Mouse (Mus musculus) liver, embryonic 15.5 days (tissue): ENCODE results near the gene Pcnx. TPM values are rescaled to one million over a fixed set of nuclear protein-coding genes. Genes with fewer than 3 reads are reported as not detected.
A peak's percentile ranks its signal among the peaks of the same experiment; 100 is the strongest.

Experiments used
- ATAC-seq: fragments of 200-750 bp; cut with Nextera tagmentation; 2 replicates; pipeline ENCODE4 v1.8.0; 2017; ENCODE audit warnings: moderate number of reproducible peaks, mild to moderate bottlenecking, moderate library complexity; ENCODE audit not compliant: insufficient read depth
- H3K27ac ChIP-seq: fragments of 300-500 bp; sonication (generic); replicated peaks from 2 replicates; pipeline ENCODE4 v1.5.1; 2015; ENCODE audit warnings: mild to moderate bottlenecking, inconsistent platforms
- H3K27me3 ChIP-seq: fragments of 300-500 bp; sonication (generic); 2 replicates; pipeline ENCODE4 v1.6.1; 2015; ENCODE audit warnings: mild to moderate bottlenecking, inconsistent platforms
- H3K36me3 ChIP-seq: fragments of 300-500 bp; sonication (generic); replicated peaks from 2 replicates; pipeline ENCODE4 v1.6.1; 2015; ENCODE audit warnings: moderate library complexity, mild to moderate bottlenecking, inconsistent platforms
- H3K4me1 ChIP-seq: fragments of 300-500 bp; sonication (generic); replicated peaks from 2 replicates; pipeline ENCODE4 v1.6.1; 2015; ENCODE audit warnings: inconsistent platforms
- H3K4me2 ChIP-seq: fragments of 300-500 bp; sonication (generic); 2 replicates; pipeline ENCODE4 v1.6.1; 2015; ENCODE audit warnings: moderate library complexity, mild to moderate bottlenecking, inconsistent platforms
- H3K4me3 ChIP-seq: fragments of 300-500 bp; sonication (generic); replicated peaks from 2 replicates; pipeline ENCODE4 v1.5.1; 2015; ENCODE audit warnings: mild to moderate bottlenecking, inconsistent platforms
- H3K9ac ChIP-seq: fragments of 300-500 bp; sonication (generic); 2 replicates; pipeline ENCODE4 v1.6.1; 2015; ENCODE audit warnings: moderate library complexity, mild to moderate bottlenecking, inconsistent platforms
- H3K9me3 ChIP-seq: fragments of 300-500 bp; sonication (generic); replicated peaks from 2 replicates; pipeline ENCODE4 v1.6.1; 2016; ENCODE audit warnings: inconsistent platforms
- WGBS: fragments of 180-500 bp; shearing (Covaris S2); methylation state at CpG from one replicate; pipeline ENCODE4 v1.1.7; 2015; ENCODE audit warnings: mixed read lengths; ENCODE audit not compliant: insufficient replicate concordance; 5-methylcytosine and 5-hydroxymethylcytosine counted together
- polyA plus RNA-seq: library from polyadenylated mRNA; unstranded; fragments of >200 nt; fragmentation: Nextera tagmentation; extraction: Ambion mirVana; gene quantifications from 2 replicates; pipeline ENCODE4 v1.2.1, GENCODE M21; 2015

The Pcnx gene
- 1.0 and 1.3 TPM in 2 replicates for polyA plus RNA-seq

DNA sequence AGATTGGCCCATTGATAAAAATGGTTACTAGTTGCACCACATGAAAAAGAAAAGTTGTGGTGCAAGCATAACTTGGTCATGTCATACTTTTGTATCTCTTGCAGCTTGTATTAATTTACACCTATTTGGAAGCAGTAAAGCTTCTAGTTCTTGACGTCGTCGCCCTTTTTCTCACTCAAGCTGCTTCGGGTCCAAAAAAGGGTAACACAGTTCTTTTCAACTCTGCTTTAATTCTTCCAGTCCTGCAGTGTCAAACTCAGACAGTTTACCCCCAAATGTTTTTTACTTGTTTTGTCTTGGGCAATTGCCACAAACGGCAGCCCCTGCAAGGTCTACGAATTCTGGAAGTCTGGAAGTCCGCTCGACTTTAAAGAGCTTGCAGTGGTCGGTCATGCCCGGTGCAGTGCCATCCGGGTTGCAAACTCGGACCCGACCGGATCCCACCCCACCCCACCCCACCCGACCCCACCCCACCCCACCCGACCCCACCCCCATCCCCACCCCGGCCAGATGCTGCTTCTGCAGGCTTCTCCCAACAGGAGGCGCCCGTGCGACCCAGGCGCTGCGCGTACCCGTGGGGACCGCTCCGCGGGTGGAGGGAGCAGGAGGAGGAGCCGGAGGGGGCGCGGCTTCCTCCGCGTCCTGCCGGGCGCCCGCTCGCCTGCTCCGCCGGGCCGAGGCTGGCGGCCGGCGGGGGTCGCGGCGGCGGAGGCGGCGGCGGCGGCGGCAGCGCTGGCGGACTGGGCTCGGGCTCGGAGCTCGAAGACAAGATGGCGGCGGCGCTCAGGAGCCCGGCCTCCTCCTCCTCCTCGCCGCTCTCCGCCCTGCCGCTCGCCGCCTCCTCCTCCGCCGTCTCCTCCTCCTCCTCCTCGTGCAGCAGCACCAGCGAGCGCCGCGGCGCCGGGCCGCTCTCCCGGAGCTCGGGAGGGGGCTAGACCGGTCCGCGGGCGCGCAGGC lies at the start of gene Pcnx:
TSS of gene Pcnx (plus strand) at position 673 of the 957 bp plus-strand sequence.
- Histone ChIP-seq H3K9ac (peak within 1 kb of the TSS; percentile 58), H3K4me1 (peaks cover 24% of the 10 kb centered on the region), H3K27ac (no peak within 1 kb of the TSS), H3K36me3 (no peaks in the 10 kb centered on the region), H3K9me3 (no peaks in the 10 kb centered on the region), H3K4me2 (peak within 1 kb of the TSS; percentile 86), H3K27me3 (peaks cover 62% of the 10 kb centered on the region), H3K4me3 (peak within 1 kb of the TSS; percentile 68)
- ATAC-seq, result peak; percentile 66
- 2% methylated on average over 71 of the region's 83 CpGs for WGBS

DNA sequence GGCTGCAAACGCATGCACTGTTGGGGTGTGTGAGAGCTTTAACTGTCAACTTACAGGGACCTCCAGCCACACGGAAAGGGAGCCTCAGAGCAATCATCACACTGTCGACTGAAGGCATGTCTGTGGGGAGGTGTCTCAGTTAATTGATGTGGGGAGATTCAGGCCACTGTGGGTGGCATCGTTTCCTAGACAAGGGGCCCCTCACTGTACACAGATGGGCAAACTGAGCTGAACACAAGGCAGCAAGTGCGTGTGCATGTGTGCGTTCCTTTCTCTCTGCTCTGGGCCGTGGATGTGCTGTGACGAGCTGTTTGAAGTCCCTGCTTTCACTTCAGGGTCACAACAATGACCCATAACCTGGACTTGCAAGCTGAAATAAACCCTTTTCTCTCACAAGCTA lies 49.4 kb upstream of the Pcnx start:
- Histone ChIP-seq H3K9me3 (no peaks in the 10 kb centered on the region), H3K9ac (no peak overlapping the region), H3K4me1 (peaks cover 18% of the 10 kb centered on the region), H3K36me3 (no peaks in the 10 kb centered on the region), H3K27me3 (peaks cover 9% of the 10 kb centered on the region; the same call in 1 of the 2 replicates), H3K4me3 (no peak overlapping the region), H3K4me2 (no peak overlapping the region), H3K27ac (no peak overlapping the region)
- ATAC-seq, result no peak
- 43% methylated on average over 8 of the region's 8 CpGs for whole genome bisulfite sequencing

DNA sequence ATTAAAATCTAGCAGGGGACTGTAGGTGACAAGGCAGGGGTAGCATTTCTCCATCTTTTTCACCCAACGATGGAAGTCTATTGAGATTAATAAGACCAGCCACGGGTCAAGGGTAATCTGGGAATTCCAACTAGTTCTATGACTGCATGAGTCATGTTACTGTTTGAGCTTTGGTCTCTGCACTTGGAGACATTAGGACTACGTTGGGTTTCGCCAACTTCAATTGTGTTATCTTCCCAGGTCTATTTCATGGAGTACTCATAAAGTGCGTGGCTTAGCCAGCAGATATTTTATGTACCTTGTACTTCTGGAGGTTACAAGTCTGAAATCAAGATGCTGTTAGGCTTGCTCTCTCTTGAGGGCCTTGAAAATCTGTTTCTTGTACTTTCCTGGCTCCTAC lies 45.1 kb upstream of the Pcnx start:
- Histone ChIP-seq H3K4me2 (no peak overlapping the region), H3K9ac (no peak overlapping the region), H3K4me3 (no peak overlapping the region), H3K27me3 (peaks cover 3% of the 10 kb centered on the region; the same call in 1 of the 2 replicates), H3K27ac (no peak overlapping the region), H3K36me3 (no peaks in the 10 kb centered on the region), H3K4me1 (no peaks in the 10 kb centered on the region), H3K9me3 (no peaks in the 10 kb centered on the region)
- WGBS, result 64% methylated on average over 5 of the region's 5 CpGs
- ATAC-seq, result no peak

- H3K27ac ChIP-seq, result no peak overlapping the region
- no peak overlapping the region for H3K4me3 ChIP-seq
- no peak overlapping the region for H3K9ac ChIP-seq
- H3K36me3 ChIP-seq, result no peaks in the 10 kb centered on the region
- H3K4me1 ChIP-seq, result no peaks in the 10 kb centered on the region
- no peak for ATAC-seq
- 27% methylated on average over 10 of the region's 10 CpGs for WGBS
- no peaks in the 10 kb centered on the region for H3K9me3 ChIP-seq
- H3K4me2 ChIP-seq, result no peak overlapping the region
- no peaks in the 10 kb centered on the region for H3K27me3 ChIP-seq
Observed at GRCm38 (mm10) chr12:81816330-81817125, 43.3 kb upstream of the Pcnx start.

DNA sequence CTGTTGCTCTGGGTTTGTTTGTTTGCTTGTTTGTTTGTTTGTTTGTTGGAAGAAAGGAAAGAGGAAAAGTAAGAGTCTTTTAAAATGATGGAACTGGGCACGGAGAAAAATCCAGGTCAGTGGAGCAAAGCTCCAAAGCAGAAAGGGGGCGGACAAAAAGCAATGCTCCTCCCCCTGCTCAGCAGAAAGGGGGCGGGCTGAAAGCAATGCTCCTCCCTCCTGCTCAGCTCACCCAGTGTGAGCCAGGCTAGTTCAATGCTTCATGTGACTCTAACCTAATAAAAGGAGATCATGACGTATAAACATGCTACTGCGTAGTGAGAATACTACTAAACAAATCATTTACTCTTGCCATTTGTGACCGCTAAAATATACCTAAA lies 42.7 kb upstream of the Pcnx start:
- ATAC-seq, result no peak
- Histone ChIP-seq H3K36me3 (no peaks in the 10 kb centered on the region), H3K4me2 (no peak overlapping the region), H3K9ac (no peak overlapping the region), H3K27me3 (no peaks in the 10 kb centered on the region), H3K9me3 (no peaks in the 10 kb centered on the region), H3K4me1 (no peaks in the 10 kb centered on the region), H3K4me3 (no peak overlapping the region), H3K27ac (no peak overlapping the region)
- 39% methylated on average over 6 of the region's 6 CpGs for WGBS

GRCm38 (mm10) chr12:81820700-81821099 lies 39.1 kb upstream of the Pcnx start:
- Histone ChIP-seq H3K27me3 (no peaks in the 10 kb centered on the region; the same call in 1 of the 2 replicates), H3K4me2 (no peak overlapping the region), H3K9ac (no peak overlapping the region), H3K9me3 (no peaks in the 10 kb centered on the region), H3K27ac (no peak overlapping the region), H3K36me3 (no peaks in the 10 kb centered on the region), H3K4me3 (no peak overlapping the region), H3K4me1 (no peaks in the 10 kb centered on the region)
- no peak for ATAC-seq
- 54% methylated on average over 4 of the region's 4 CpGs for WGBS

- H3K9ac ChIP-seq, result no peak overlapping the region
- no peaks in the 10 kb centered on the region for H3K4me1 ChIP-seq
- no peaks in the 10 kb centered on the region for H3K9me3 ChIP-seq
- H3K36me3 ChIP-seq, result no peaks in the 10 kb centered on the region
- H3K4me3 ChIP-seq, result no peak overlapping the region
- H3K4me2 ChIP-seq, result no peak overlapping the region
- ATAC-seq, result no peak
- WGBS, result 61% methylated on average over 4 of the region's 4 CpGs
- H3K27ac ChIP-seq, result no peak overlapping the region
- no peaks in the 10 kb centered on the region; the same call in 1 of the 2 replicates for H3K27me3 ChIP-seq
Observed at GRCm38 (mm10) chr12:81822176-81822575, 37.6 kb upstream of the Pcnx start.

DNA sequence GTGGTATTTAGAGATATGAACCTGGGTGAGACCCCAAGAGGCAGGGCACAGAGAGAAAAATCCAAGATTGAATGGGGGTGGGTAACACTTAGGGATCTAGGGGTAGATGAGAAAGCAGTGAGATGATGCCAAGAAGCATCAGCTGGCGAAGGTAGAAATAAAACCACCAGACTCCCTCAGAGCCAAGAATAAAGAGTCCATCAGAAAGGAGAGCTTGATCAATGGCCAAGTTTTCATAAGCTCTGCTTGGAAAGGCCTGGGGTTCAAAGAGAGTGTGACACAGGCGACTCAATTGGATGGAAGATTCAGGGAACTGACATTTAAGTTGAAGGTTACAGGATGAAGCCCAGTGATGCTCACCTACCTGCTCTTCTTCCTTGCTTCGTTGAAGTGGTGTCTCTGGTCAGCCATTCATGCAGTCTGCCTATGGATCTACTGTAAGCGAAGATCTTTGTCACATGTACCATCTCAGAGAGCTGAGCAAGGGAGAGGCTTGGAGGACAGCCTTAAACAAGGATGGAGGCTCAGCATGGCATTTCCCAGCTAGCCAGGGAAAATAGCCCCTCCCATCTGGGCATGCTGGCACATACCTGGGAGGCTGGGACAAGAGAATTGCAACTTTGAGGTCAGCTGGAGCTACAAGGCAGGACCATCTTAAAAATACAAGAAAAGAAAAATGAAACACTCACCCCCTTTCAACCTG lies 36.9 kb upstream of the Pcnx start:
- H3K4me3 ChIP-seq, result no peak overlapping the region
- no peaks in the 10 kb centered on the region for H3K4me1 ChIP-seq
- H3K9ac ChIP-seq, result no peak overlapping the region
- no peak overlapping the region for H3K4me2 ChIP-seq
- H3K9me3 ChIP-seq, result no peaks in the 10 kb centered on the region
- no peak overlapping the region for H3K27ac ChIP-seq
- H3K36me3 ChIP-seq, result no peaks in the 10 kb centered on the region
- H3K27me3 ChIP-seq, result no peaks in the 10 kb centered on the region; the same call in 1 of the 2 replicates
- 47% methylated on average over 4 of the region's 4 CpGs for WGBS
- no peak for ATAC-seq

DNA sequence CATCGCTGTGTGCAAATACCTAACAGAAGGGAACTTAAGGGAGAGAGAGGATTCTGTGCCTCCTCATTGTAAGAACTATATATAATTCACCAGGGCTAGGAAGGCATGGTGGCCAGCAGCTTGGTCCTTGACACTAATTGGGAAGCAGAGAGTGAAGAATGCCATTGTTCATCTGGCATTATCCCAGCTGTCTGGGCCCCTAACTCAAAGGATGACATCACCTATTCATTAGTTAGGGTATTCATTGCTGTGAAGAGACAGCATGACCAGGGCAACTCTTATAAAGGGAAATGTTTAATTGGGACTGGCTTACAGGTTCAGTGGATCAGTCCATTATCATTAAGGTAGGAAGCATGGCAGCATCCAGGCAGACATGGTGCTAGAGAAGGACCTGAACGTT lies 31.5 kb upstream of the Pcnx start:
- Histone ChIP-seq H3K9ac (no peak overlapping the region), H3K9me3 (no peaks in the 10 kb centered on the region), H3K4me2 (no peak overlapping the region), H3K36me3 (no peaks in the 10 kb centered on the region), H3K4me3 (no peak overlapping the region), H3K27me3 (no peaks in the 10 kb centered on the region; the same call in 1 of the 2 replicates), H3K27ac (no peak overlapping the region), H3K4me1 (no peaks in the 10 kb centered on the region)
- 67% methylated on average over 2 of the region's 2 CpGs for WGBS
- no peak for ATAC-seq

DNA sequence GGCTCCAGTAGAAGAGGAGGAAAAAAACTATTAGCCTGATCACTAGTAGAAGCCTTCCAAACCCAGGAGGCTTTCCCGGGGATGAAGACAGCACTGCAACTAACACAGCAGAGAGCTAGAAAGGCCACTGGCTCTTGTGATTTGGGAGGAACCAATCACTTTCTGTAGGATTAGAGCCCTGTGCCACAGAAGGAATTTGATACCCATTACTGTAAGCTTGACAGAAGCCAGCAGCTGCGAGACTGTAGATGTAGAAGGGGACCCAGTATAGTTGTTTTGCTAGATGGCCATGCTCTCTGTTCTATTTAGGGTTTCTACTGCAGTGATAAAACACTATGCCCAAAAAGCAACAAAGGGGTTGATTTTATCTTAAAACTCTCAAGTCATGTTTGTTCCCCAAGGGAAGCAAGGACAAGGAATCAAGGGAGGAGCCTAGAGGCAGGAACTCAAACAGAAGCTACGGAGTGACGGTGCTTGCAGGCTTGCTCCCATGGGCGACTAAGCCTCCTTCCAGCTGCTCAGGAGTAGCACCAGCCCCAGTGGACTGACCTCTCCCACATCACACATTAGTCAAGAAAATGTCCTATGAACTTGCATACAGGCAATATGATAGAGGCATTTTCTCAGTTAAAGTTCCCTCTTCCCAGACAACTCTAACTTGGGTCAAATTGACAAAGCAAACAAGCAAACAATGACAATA lies 27.6 kb upstream of the Pcnx start:
- no peaks in the 10 kb centered on the region for H3K4me1 ChIP-seq
- no peaks in the 10 kb centered on the region for H3K9me3 ChIP-seq
- no peaks in the 10 kb centered on the region for H3K36me3 ChIP-seq
- no peak overlapping the region for H3K4me3 ChIP-seq
- no peak overlapping the region for H3K9ac ChIP-seq
- 57% methylated on average over 5 of the region's 5 CpGs for WGBS
- H3K27ac ChIP-seq, result no peak overlapping the region
- no peaks in the 10 kb centered on the region for H3K27me3 ChIP-seq
- ATAC-seq, result no peak
- H3K4me2 ChIP-seq, result no peak overlapping the region
